Mouse (Mus musculus) midbrain, embryonic 16.5 days (tissue): Measurements from ENCODE around the gene St6galnac4. TPM values are rescaled to one million over a fixed set of nuclear protein-coding genes. Genes with fewer than 3 reads are reported as not detected.

Experiments used
- ATAC-seq: fragments of 200-750 bp; cut with Nextera tagmentation; 2 replicates; pipeline ENCODE4 v1.8.0; 2017; ENCODE audit warnings: moderate TSS enrichment
- H3K27ac ChIP-seq: fragments of 300-500 bp; sonication (generic); 2 replicates; pipeline ENCODE4 v1.5.1; 2014; ENCODE audit warnings: mild to moderate bottlenecking, low read length, mixed read lengths
- H3K27me3 ChIP-seq: fragments of 300-500 bp; sonication (generic); 2 replicates; pipeline ENCODE4 v1.6.1; 2014; ENCODE audit warnings: low read depth, low read length, mixed read lengths; ENCODE audit not compliant: control insufficient read depth, insufficient read depth
- H3K36me3 ChIP-seq: fragments of 300-500 bp; sonication (generic); 2 replicates; pipeline ENCODE4 v1.6.1; 2014; ENCODE audit warnings: mild to moderate bottlenecking, low read length, moderate library complexity, mixed read lengths; ENCODE audit not compliant: control insufficient read depth, insufficient read depth
- H3K4me1 ChIP-seq: fragments of 300-500 bp; sonication (generic); 2 replicates; pipeline ENCODE4 v1.6.1; 2014; ENCODE audit warnings: mild to moderate bottlenecking, low read length, mixed read lengths; ENCODE audit not compliant: control insufficient read depth, insufficient read depth
- H3K4me2 ChIP-seq: fragments of 300-500 bp; sonication (generic); 2 replicates; pipeline ENCODE4 v1.6.1; 2014; ENCODE audit warnings: mild to moderate bottlenecking, low read length, mixed read lengths
- H3K4me3 ChIP-seq: fragments of 300-500 bp; sonication (generic); 2 replicates; pipeline ENCODE4 v1.5.1; 2014; ENCODE audit warnings: low read depth, mild to moderate bottlenecking, low read length, moderate library complexity, mixed read lengths
- H3K9ac ChIP-seq: fragments of 300-500 bp; sonication (generic); 2 replicates; pipeline ENCODE4 v1.6.1; 2014; ENCODE audit warnings: low read depth, low read length, mixed read lengths
- H3K9me3 ChIP-seq: fragments of 300-500 bp; sonication (generic); replicated peaks from 2 replicates; pipeline ENCODE4 v1.6.1; 2014; ENCODE audit warnings: mild to moderate bottlenecking, low read length, mixed read lengths; ENCODE audit not compliant: control insufficient read depth, poor library complexity, severe bottlenecking
- WGBS: fragments of 180-500 bp; shearing (Covaris S2); extraction: QIAGEN DNeasy Blood & Tissue Kit; methylation state at CpG from one replicate; pipeline ENCODE4 v1.1.7; 2014; 5-methylcytosine and 5-hydroxymethylcytosine counted together
- polyA plus RNA-seq: library from polyadenylated mRNA; unstranded; fragments of >200 nt; fragmentation: Nextera tagmentation; extraction: Ambion mirVana; gene quantifications from 2 replicates; pipeline ENCODE4 v1.2.1, GENCODE M21; 2015

The St6galnac4 gene
- polyA plus RNA-seq, 1 experiment from 2014 or later: 39.0 TPM

DNA sequence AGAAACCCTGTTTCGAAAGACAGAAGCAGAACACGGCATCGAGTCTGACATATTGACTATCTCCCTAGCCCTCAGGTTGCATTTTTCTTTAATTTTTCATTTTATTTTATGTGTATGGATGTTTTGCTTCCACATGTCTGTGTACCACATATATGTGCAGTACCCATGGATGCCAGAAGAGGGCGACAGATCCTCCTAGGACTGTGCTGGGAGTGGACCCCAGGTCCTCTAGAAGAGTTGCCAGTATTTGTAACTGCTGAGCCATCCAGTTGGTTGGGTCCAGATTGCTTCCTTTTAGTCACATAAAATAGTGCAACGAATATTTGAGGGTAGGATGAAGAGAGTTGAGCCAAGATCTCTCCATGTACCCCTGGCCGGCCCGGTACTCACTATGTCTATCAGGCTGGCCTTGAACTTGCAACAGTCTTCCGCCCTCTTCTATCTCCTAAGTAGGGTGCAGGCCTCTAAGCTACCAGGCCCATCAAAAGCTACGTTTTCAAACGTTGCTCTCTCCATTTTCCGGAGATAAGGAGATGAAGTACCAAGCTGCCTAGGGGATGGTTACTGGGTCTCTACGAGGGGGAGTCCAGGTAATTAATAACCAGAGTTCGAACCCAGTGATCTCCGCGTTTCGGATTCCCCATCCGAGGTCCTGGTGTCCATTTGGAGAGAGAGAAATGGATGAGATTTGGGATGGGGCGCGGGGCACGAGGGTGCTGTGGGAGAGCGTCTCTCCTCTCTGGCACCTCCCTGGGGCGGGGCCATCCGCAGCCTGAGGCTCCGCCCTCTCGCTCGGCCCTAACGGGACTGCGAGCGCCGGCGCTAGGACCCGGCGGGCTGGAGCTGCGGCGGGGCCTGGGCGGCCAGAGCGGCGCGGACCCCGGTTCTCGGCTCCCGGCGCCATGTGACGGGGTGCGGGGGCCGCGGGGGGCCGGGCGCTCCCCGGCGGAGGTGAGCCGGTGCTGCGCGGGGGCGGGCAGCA is 19.6 kb downstream of the St6galnac4 start:
- Histone ChIP-seq H3K4me2 (peak overlapping the region; percentile 86), H3K27ac (no peak overlapping the region), H3K9me3 (no peaks in the 10 kb centered on the region), H3K36me3 (no peaks in the 10 kb centered on the region), H3K27me3 (peaks cover 3% of the 10 kb centered on the region; the same call in 1 of the 2 replicates), H3K4me3 (peak overlapping the region; percentile 68), H3K9ac (peak overlapping the region; percentile 79), H3K4me1 (peaks cover 23% of the 10 kb centered on the region)
- peak; percentile 84 for ATAC-seq
- 18% methylated on average over 34 of the region's 55 CpGs for WGBS

DNA sequence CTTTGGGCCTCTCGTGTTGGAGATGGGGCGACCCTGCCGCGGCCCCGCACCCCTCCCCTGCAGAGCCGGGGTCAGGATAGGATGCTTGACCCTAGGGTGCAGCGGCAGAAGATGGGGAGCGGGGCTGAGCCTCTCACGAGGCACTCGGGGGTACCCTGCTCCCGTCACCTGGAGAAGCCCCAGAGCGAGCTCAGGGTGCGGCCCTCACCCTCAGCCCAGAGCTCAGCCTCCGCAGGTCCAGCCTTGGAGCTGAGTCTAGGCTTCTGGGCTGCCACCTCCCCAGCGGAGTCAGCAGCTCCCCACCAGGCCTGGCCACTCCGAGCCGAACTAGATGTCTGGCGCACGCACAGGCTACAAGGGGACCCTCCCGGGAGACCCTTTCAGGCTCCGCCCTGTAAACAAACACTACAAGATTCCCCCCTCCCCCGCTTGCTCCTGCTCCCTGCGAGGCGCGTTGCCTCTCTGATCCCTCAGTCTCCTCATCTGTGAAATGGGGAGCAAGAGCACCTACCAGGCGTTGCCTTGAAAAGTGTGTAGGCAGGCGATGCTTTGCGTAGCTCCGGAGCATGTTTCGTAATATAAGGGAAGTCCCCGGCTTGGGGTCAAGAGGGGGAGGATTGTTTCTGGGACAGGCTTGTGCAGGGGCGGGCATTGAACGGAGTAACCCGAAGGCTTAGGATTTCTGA is 20.5 kb downstream of the St6galnac4 start:
- Histone ChIP-seq H3K9me3 (no peaks in the 10 kb centered on the region), H3K27me3 (peaks cover 3% of the 10 kb centered on the region; the same call in 1 of the 2 replicates), H3K4me1 (peaks cover 23% of the 10 kb centered on the region), H3K4me3 (peak overlapping the region; percentile 68), H3K36me3 (no peaks in the 10 kb centered on the region), H3K9ac (peak overlapping the region; percentile 79), H3K27ac (no peak overlapping the region), H3K4me2 (peak overlapping the region; percentile 86)
- ATAC-seq: peak; percentile 66
- 8% methylated on average over 32 of the region's 34 CpGs for WGBS

DNA sequence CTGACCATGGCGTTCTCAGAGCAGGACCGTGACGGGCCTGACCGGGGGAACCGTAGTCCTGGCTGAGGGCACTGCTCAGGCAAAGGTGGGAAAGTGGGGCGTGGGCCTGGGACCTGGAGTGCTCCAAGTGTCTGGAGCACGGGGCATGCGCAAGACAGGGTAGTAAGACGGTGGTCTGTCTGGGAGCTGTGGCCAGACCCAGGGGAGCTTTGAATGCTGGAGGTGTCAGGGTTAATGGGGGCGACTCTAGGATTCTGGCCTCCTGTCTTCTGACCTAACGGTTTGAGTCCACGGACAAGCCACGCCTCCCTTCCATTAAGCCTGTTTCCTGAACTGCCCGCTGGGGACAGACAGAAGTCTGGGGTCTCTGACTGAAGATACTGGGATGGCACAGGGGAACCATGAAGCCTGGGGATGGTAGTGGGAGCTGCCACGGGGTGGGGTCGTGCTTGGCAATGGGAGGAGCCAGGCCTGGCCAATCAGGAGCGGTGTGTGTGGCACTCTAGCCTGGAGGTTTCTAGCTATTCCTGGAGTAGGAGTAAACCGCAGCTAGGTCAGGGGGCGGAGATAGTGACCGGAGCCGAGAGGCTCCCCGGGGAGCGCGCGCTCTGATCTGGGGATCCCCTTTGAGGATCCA is 21.4 kb downstream of the St6galnac4 start:
- Histone ChIP-seq H3K36me3 (no peaks in the 10 kb centered on the region), H3K4me3 (peak overlapping the region; percentile 68), H3K27me3 (peaks cover 3% of the 10 kb centered on the region; the same call in 1 of the 2 replicates), H3K9me3 (no peaks in the 10 kb centered on the region), H3K4me1 (peaks cover 23% of the 10 kb centered on the region), H3K4me2 (peak overlapping the region; percentile 86), H3K9ac (0 out of 2 replicates have a peak overlapping the region, but pooled peaks have one; percentile 36), H3K27ac (no peak overlapping the region)
- peak; percentile 44; the same call in 1 of the 2 replicates for ATAC-seq
- 10% methylated on average over 25 of the region's 25 CpGs for WGBS

DNA sequence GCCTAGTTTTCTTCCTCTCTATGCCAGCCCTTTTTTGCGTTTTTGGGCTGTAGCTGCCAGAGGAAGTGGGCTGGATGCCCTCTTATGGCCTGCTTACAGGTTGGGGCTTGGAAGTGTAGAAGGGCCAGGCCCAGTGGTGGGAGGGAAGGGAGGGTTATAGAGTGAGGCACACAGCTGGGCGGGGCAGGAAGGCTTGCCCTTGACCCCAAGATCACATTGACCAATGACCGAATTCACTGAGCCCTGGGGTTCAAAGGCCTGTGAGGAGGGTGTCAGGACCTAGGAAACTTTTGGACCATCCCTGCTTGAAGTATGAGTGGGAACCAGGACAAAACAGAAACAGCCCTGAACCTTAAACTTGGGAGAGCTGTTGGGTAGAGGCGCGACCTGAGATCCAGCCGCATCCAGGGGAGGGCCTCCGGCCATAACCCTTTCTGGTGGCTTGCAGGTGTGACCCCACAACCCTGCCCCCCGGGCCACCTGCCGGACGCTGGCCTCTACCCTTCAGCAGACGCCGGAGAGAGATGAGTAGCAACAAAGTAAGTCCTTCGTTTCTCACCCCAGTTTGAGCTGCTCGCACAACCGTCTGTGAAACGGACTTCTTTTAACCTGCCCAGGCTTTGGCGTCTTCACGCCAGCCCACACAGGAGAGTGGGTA is 22.0 kb downstream of the St6galnac4 start:
- no peak overlapping the region for H3K9ac ChIP-seq
- 41% methylated on average over 18 of the region's 18 CpGs for WGBS
- ATAC-seq: no peak
- H3K27ac ChIP-seq: no peak overlapping the region
- H3K36me3 ChIP-seq: no peaks in the 10 kb centered on the region
- peak overlapping the region; percentile 86 for H3K4me2 ChIP-seq
- peaks cover 3% of the 10 kb centered on the region; the same call in 1 of the 2 replicates for H3K27me3 ChIP-seq
- peak overlapping the region; percentile 68 for H3K4me3 ChIP-seq
- H3K9me3 ChIP-seq: no peaks in the 10 kb centered on the region
- H3K4me1 ChIP-seq: peaks cover 23% of the 10 kb centered on the region

DNA sequence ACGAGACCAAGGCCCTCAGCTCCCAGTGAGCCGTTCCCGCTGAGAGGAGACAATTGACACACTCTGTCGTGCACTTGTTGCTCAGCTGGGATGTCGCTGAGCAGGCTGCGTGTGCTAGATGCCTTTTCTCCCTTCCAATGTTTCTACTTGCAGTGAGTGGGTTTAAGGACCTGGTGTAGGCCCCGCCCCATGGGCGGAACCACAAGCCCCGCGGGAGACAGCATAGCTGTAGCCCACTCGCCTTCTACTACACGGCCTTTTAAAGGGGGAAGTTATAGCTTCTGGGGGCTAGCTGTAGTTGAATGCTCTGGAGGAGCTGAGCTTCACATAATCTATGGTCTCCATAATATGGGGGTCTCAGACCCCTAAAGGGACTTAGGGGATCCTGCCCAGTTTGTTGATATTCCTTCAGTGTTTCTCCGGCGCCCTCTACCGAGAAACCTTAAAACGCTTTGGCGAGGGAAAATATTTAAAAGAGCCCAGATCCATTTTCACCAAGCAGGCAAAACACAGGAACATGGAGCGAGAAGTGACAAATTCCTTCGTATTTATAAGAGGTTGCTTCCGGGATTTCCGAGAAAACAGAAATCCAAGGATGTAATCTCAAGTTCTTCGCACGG is 23.8 kb downstream of the St6galnac4 start:
- Histone ChIP-seq H3K4me1 (peaks cover 23% of the 10 kb centered on the region), H3K9ac (peak overlapping the region; percentile 36; the same call in 1 of the 2 replicates), H3K27ac (no peak overlapping the region), H3K4me2 (peak overlapping the region; percentile 53), H3K4me3 (peak overlapping the region; percentile 30), H3K27me3 (peaks cover 3% of the 10 kb centered on the region; the same call in 1 of the 2 replicates), H3K9me3 (no peaks in the 10 kb centered on the region), H3K36me3 (no peaks in the 10 kb centered on the region)
- WGBS: 17% methylated on average over 23 of the region's 23 CpGs
- no peak for ATAC-seq

- peaks cover 23% of the 10 kb centered on the region for H3K4me1 ChIP-seq
- ATAC-seq: no peak
- H3K27ac ChIP-seq: no peak overlapping the region
- 71% methylated on average over 26 of the region's 26 CpGs for WGBS
- no peak overlapping the region for H3K4me2 ChIP-seq
- no peak overlapping the region for H3K9ac ChIP-seq
- H3K27me3 ChIP-seq: peaks cover 3% of the 10 kb centered on the region; the same call in 1 of the 2 replicates
- H3K36me3 ChIP-seq: no peaks in the 10 kb centered on the region
- H3K9me3 ChIP-seq: no peaks in the 10 kb centered on the region
- no peak overlapping the region for H3K4me3 ChIP-seq
Measured at GRCm38 (mm10) chr2:32612274-32612673, 25.4 kb downstream of the St6galnac4 start.

- Histone ChIP-seq H3K4me2 (no peak overlapping the region), H3K36me3 (peaks cover 2% of the 10 kb centered on the region; the same call in 1 of the 2 replicates), H3K9ac (no peak overlapping the region), H3K4me1 (peaks cover 6% of the 10 kb centered on the region; the same call in 1 of the 2 replicates), H3K27me3 (no peaks in the 10 kb centered on the region), H3K27ac (no peak overlapping the region), H3K9me3 (0 out of 2 replicates have a peak, but pooled peaks cover 3% of the 10 kb centered on the region), H3K4me3 (no peak overlapping the region)
- no peak for ATAC-seq
- WGBS: 97% methylated on average over 1 of the region's 1 CpGs
Measured at GRCm38 (mm10) chr2:32617109-32617508, 30.2 kb downstream of the St6galnac4 start.

GRCm38 (mm10) chr2:32617601-32618000 is 30.7 kb downstream of the St6galnac4 start:
- ATAC-seq: no peak
- H3K9ac ChIP-seq: no peak overlapping the region
- 0 out of 2 replicates have a peak, but pooled peaks cover 3% of the 10 kb centered on the region for H3K9me3 ChIP-seq
- peaks cover 2% of the 10 kb centered on the region; the same call in 1 of the 2 replicates for H3K36me3 ChIP-seq
- no peak overlapping the region for H3K4me2 ChIP-seq
- no peaks in the 10 kb centered on the region for H3K27me3 ChIP-seq
- 91% methylated on average over 4 of the region's 4 CpGs for WGBS
- H3K4me1 ChIP-seq: peaks cover 6% of the 10 kb centered on the region; the same call in 1 of the 2 replicates
- H3K4me3 ChIP-seq: no peak overlapping the region
- H3K27ac ChIP-seq: no peak overlapping the region
